Mouse (Mus musculus) CD4-positive naive resting alpha-beta T cell, adult 76 days (primary cell): Measurements from ENCODE around the gene Cdkl3. TPM values are rescaled to one million over a fixed set of nuclear protein-coding genes. Genes with fewer than 3 reads are reported as not detected.

Experiments used
- total RNA-seq: library from RNA; stranded (reverse); gene quantifications from one replicate; pipeline ENCODE4 v1.2.4, GENCODE M21; 2023

The Cdkl3 gene
- 4.2 TPM for total RNA-seq

GRCm38 (mm10) chr11:52003772-52004528, at the start of gene Cdkl3:
Cdkl3 (plus strand) TSS chr11:52004221.

GRCm38 (mm10) chr11:51967443-51968401, 36.3 kb upstream of the Cdkl3 start, which contains the start of gene Cdkn2aipnl:
Cdkn2aipnl (plus strand) TSS chr11:51967661.

GRCm38 (mm10) chr11:52000290-52000962, 3.6 kb upstream of the Cdkl3 start, which contains the start of gene Ube2b:
Ube2b (minus strand) TSS chr11:52000762.

GRCm38 (mm10) chr11:52098398-52098946, 94.5 kb downstream of the Cdkl3 start, which contains the start of gene Ppp2ca:
Ppp2ca (plus strand) TSS chr11:52098681.

Other genes with a start within 250 kb of the Cdkl3 start
- gene Sec24a, start 240.6 kb upstream of the Cdkl3 start, total RNA-seq: 50.9 TPM
- 23.6 TPM for gene Sar1b, start 240.5 kb upstream of the Cdkl3 start, total RNA-seq
- 56.7 TPM for gene Jade2, start 146.6 kb upstream of the Cdkl3 start, total RNA-seq
- 40.1 TPM for gene Cdkn2aipnl, start 36.6 kb upstream of the Cdkl3 start, total RNA-seq
- 289 TPM for gene Ube2b, start 3.5 kb upstream of the Cdkl3 start, total RNA-seq
- 142 TPM for gene Ppp2ca, start 94.5 kb downstream of the Cdkl3 start, total RNA-seq
- not detected for gene Olfr1373, start 141.3 kb downstream of the Cdkl3 start, total RNA-seq
- gene Olfr1371, start 209.8 kb downstream of the Cdkl3 start, total RNA-seq: 1.5 TPM
- 157 TPM for gene Skp1a, start 227.8 kb downstream of the Cdkl3 start, total RNA-seq